Mouse (Mus musculus): ENCODE results near the gene Espn. TPM values are rescaled to one million over a fixed set of nuclear protein-coding genes. Genes with fewer than 3 reads are reported as not detected.
A peak's percentile ranks its signal among the peaks of the same experiment; 100 is the strongest.

Espn gene
- polyA plus RNA-seq, 1 experiment, result 14.4 TPM

DNA sequence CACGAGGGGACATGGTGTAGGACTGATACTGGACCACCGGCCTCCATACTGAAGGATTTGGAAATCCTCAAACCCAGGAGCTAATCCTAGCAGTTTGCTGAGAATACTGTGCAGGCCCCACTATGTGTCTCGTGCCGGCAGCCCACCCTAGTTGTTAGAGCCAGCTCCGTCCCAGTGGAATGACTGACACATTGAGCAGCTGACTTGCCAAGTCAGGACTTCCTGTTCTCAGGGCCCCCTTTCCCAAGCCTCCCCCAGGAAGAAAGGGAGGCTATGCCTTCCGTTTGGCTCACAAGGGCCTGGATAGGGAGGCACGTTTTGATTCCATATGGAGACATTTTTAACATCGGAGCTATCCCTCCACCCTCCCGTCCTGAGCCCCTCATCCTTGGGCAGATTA is 62.0 kb downstream of the Espn start:
- Histone ChIP-seq H3K27me3 (replicated peaks) (peaks cover 46% of the 10 kb centered on the region), H3K4me3 (replicated peaks) (no peak overlapping the region), H3K36me3 (replicated peaks; ENCODE audit: low read length) (no peaks in the 10 kb centered on the region), H3K9me3 (peaks cover 5% of the 10 kb centered on the region; the same call in 1 of the 2 replicates), H3K4me1 (peaks cover 53% of the 10 kb centered on the region)
- TF ChIP-seq FLI1 (IDR thresholded peaks at IDR 0.05; ENCODE audit: low read length) (no peak), GATA1 (IDR thresholded peaks at IDR 0.05; ENCODE audit: borderline replicate concordance, low read length) (no peak)

- H3K4me1 ChIP-seq, result peaks cover 50% of the 10 kb centered on the region
- peaks cover 61% of the 10 kb centered on the region for H3K27me3 ChIP-seq (replicated peaks)
- peaks cover 5% of the 10 kb centered on the region; the same call in 1 of the 2 replicates for H3K9me3 ChIP-seq
- TF ChIP-seq GATA1 (IDR thresholded peaks at IDR 0.05; ENCODE audit: borderline replicate concordance, low read length) (no peak), FLI1 (IDR thresholded peaks at IDR 0.05; ENCODE audit: low read length) (no peak)
- no peak overlapping the region for H3K4me3 ChIP-seq (replicated peaks)
- no peaks in the 10 kb centered on the region for H3K36me3 ChIP-seq (replicated peaks; ENCODE audit: low read length)
Observed at GRCm38 (mm10) chr4:152088556-152089120, 63.5 kb downstream of the Espn start.

DNA sequence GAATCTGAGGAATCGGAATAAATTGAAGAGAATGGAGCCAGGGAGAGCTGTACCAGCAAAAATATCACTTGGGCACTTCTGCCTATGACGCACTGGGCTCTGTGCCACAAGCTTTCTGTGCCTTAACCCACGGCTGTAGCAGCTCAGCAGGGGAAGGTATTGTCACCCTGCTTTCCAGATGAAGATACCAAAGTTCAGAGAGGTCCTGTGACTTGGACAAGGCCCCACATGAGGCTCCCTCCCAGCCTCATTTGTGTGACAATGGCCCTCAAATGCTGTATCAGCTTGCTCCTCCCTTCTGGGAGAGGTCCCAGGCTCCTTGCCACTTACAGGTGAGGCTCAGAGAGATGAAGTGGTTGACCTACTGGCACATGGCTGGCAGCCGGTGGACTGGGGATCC is 64.0 kb downstream of the Espn start:
- peak overlapping the region; percentile 1 for H3K4me3 ChIP-seq (replicated peaks)
- TF ChIP-seq FLI1 (IDR thresholded peaks at IDR 0.05; ENCODE audit: low read length) (no peak), GATA1 (IDR thresholded peaks at IDR 0.05; ENCODE audit: borderline replicate concordance, low read length) (no peak)
- H3K9me3 ChIP-seq, result peaks cover 5% of the 10 kb centered on the region; the same call in 1 of the 2 replicates
- peaks cover 47% of the 10 kb centered on the region for H3K4me1 ChIP-seq
- H3K36me3 ChIP-seq (replicated peaks; ENCODE audit: low read length), result no peaks in the 10 kb centered on the region
- H3K27me3 ChIP-seq (replicated peaks), result peaks cover 65% of the 10 kb centered on the region

GRCm38 (mm10) chr4:152087211-152088081 is 64.7 kb downstream of the Espn start:
- Histone ChIP-seq H3K4me1 (peaks cover 40% of the 10 kb centered on the region), H3K36me3 (replicated peaks; ENCODE audit: low read length) (no peaks in the 10 kb centered on the region), H3K4me3 (replicated peaks) (peak overlapping the region; percentile 93), H3K9me3 (peaks cover 5% of the 10 kb centered on the region; the same call in 1 of the 2 replicates), H3K27me3 (replicated peaks) (peaks cover 63% of the 10 kb centered on the region)
- TF ChIP-seq GATA1 (IDR thresholded peaks at IDR 0.05; ENCODE audit: borderline replicate concordance, low read length), result no peak
- TF ChIP-seq FLI1 (IDR thresholded peaks at IDR 0.05; ENCODE audit: low read length), result no peak

- H3K4me1 ChIP-seq, result peaks cover 36% of the 10 kb centered on the region
- H3K4me3 ChIP-seq (replicated peaks), result peak overlapping the region; percentile 93
Observed at GRCm38 (mm10) chr4:152086505-152087210, 65.5 kb downstream of the Espn start.

DNA sequence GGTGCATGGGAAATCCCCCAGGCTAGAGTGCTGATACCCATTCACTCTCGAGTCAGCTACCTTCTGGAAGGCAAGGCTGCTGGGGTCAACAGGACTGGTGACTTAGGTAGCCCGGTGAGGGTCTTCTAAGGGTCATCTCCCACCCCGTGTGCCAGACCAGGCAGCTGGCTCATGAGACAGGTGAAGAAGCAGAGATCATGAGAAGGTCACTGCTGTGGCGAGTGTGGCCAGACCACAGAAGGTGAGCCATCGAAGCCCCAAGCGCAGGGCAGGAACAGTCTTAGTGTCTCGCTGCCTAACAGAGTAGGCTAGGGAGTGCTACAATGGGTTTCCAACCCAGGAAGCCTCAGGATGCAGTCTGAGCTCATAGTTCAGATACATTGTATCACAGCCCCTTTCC is 67.6 kb downstream of the Espn start:
- Histone ChIP-seq H3K36me3 (replicated peaks; ENCODE audit: low read length) (no peaks in the 10 kb centered on the region), H3K27me3 (replicated peaks) (peaks cover 59% of the 10 kb centered on the region), H3K4me3 (replicated peaks) (no peak overlapping the region), H3K9me3 (peaks cover 5% of the 10 kb centered on the region; the same call in 1 of the 2 replicates), H3K4me1 (peaks cover 28% of the 10 kb centered on the region)
- no peak for TF ChIP-seq FLI1 (IDR thresholded peaks at IDR 0.05; ENCODE audit: low read length)
- TF ChIP-seq GATA1 (IDR thresholded peaks at IDR 0.05; ENCODE audit: borderline replicate concordance, low read length), result no peak

More at GRCm38 (mm10) chr4:152086505-152087210, 65.5 kb downstream of the Espn start:
- Histone ChIP-seq H3K27me3 (replicated peaks) (peaks cover 60% of the 10 kb centered on the region), H3K36me3 (replicated peaks; ENCODE audit: low read length) (no peaks in the 10 kb centered on the region), H3K9me3 (peaks cover 5% of the 10 kb centered on the region; the same call in 1 of the 2 replicates)
- no peak for TF ChIP-seq FLI1 (IDR thresholded peaks at IDR 0.05; ENCODE audit: low read length)
- TF ChIP-seq GATA1 (IDR thresholded peaks at IDR 0.05; ENCODE audit: borderline replicate concordance, low read length), result no peak

- no peak overlapping the region for H3K4me3 ChIP-seq (replicated peaks)
- H3K36me3 ChIP-seq (replicated peaks; ENCODE audit: low read length), result no peaks in the 10 kb centered on the region
- H3K4me1 ChIP-seq, result peaks cover 25% of the 10 kb centered on the region
- no peak for TF ChIP-seq FLI1 (IDR thresholded peaks at IDR 0.05; ENCODE audit: low read length)
- peaks cover 5% of the 10 kb centered on the region; the same call in 1 of the 2 replicates for H3K9me3 ChIP-seq
- peaks cover 54% of the 10 kb centered on the region for H3K27me3 ChIP-seq (replicated peaks)
Observed at GRCm38 (mm10) chr4:152083611-152084220, 68.5 kb downstream of the Espn start.

GRCm38 (mm10) chr4:152079931-152080330 is 72.2 kb downstream of the Espn start:
- no peaks in the 10 kb centered on the region for H3K9me3 ChIP-seq

DNA sequence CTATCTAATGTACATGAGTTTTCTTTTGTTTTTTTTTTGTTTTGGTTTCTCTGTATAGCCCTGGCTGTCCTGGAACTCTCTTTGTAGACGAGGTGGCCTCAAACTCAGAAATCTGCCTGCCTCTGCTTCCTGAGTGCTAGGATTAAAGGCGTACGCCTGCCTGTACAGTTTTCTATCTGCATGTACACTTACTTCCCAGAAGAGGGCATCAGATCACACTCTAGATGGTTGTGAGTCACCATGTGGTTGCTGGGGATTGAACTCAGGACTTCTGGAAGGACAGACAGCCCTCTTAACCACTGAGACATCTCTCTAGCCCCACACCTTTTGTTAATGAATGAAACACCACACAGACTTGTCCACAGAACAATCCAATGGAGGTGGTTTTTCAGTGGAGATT is 72.9 kb downstream of the Espn start:
- peaks cover 44% of the 10 kb centered on the region for H3K27me3 ChIP-seq (replicated peaks)
- H3K4me1 ChIP-seq, result peaks cover 19% of the 10 kb centered on the region
- no peaks in the 10 kb centered on the region for H3K36me3 ChIP-seq (replicated peaks; ENCODE audit: low read length)
- H3K4me3 ChIP-seq (replicated peaks), result no peak overlapping the region
- TF ChIP-seq FLI1 (IDR thresholded peaks at IDR 0.05; ENCODE audit: low read length) (no peak), GATA1 (IDR thresholded peaks at IDR 0.05; ENCODE audit: borderline replicate concordance, low read length) (no peak)
- H3K9me3 ChIP-seq, result peaks cover 4% of the 10 kb centered on the region

More at GRCm38 (mm10) chr4:152079931-152080330, 72.2 kb downstream of the Espn start:
- Histone ChIP-seq H3K4me3 (replicated peaks) (no peak overlapping the region), H3K36me3 (replicated peaks; ENCODE audit: low read length) (no peaks in the 10 kb centered on the region), H3K27me3 (replicated peaks) (peaks cover 45% of the 10 kb centered on the region), H3K4me1 (peaks cover 19% of the 10 kb centered on the region)
- TF ChIP-seq GATA1 (IDR thresholded peaks at IDR 0.05; ENCODE audit: borderline replicate concordance, low read length), result no peak

Measured in megakaryocyte, embryonic 14.5 days (primary cell).